Mouse (Mus musculus) c-Kit-positive CD71-negative TER-119-negative erythroid progenitor cells, embryonic 14.5 days (primary cell): Measurements from ENCODE around the gene Spred1.

ENCODE experiments used
- DNase-seq: peaks from one replicate; pipeline ENCODE4 v3.0.0-alpha.2; 2013; ENCODE audit warnings: low read depth

The Spred1 gene

GRCm38 (mm10) chr2:117121212-117121983 is at the start of gene Spred1:
Gene Spred1 (plus strand): TSS chr2:117121374.
- no peak for DNase-seq

- no peak for DNase-seq
These were observed 49.6 kb upstream of the Spred1 start for GRCm38 (mm10) chr2:117071596-117071995.

- no peak for DNase-seq
These were observed 42.5 kb upstream of the Spred1 start for GRCm38 (mm10) chr2:117078711-117079110.

- no peak for DNase-seq
These were observed 41.6 kb upstream of the Spred1 start for GRCm38 (mm10) chr2:117079621-117080020.

- no peak for DNase-seq
These were observed 35.0 kb upstream of the Spred1 start for GRCm38 (mm10) chr2:117086002-117086765.

- no peak for DNase-seq
These were observed 34.3 kb upstream of the Spred1 start for GRCm38 (mm10) chr2:117086766-117087457.

- DNase-seq: no peak
These were observed 33.7 kb upstream of the Spred1 start for GRCm38 (mm10) chr2:117087458-117087820.

GRCm38 (mm10) chr2:117089482-117089881 is 31.7 kb upstream of the Spred1 start:
- DNase-seq: no peak

- DNase-seq: no peak
These were observed 31.1 kb upstream of the Spred1 start for GRCm38 (mm10) chr2:117090061-117090460.

GRCm38 (mm10) chr2:117092946-117093401 is 28.2 kb upstream of the Spred1 start:
- DNase-seq: no peak

GRCm38 (mm10) chr2:117095491-117095890 is 25.7 kb upstream of the Spred1 start:
- no peak for DNase-seq

- no peak for DNase-seq
These were observed 23.9 kb upstream of the Spred1 start for GRCm38 (mm10) chr2:117097305-117097704.

GRCm38 (mm10) chr2:117099316-117099715 is 21.9 kb upstream of the Spred1 start:
- no peak for DNase-seq

- DNase-seq: no peak
These were observed 17.7 kb upstream of the Spred1 start for GRCm38 (mm10) chr2:117103461-117103860.

- no peak for DNase-seq
These were observed 15.8 kb upstream of the Spred1 start for GRCm38 (mm10) chr2:117105407-117105806.

GRCm38 (mm10) chr2:117108059-117108458 is 13.1 kb upstream of the Spred1 start:
- DNase-seq: no peak

- DNase-seq: no peak
These were observed 11.9 kb upstream of the Spred1 start for GRCm38 (mm10) chr2:117109296-117109695.

- no peak for DNase-seq
These were observed 10.8 kb upstream of the Spred1 start for GRCm38 (mm10) chr2:117110355-117110866.

- no peak for DNase-seq
These were observed 7.9 kb upstream of the Spred1 start for GRCm38 (mm10) chr2:117113262-117113661.

- DNase-seq: no peak
These were observed 7.4 kb upstream of the Spred1 start for GRCm38 (mm10) chr2:117113762-117114161.

- DNase-seq: no peak
These were observed 2.7 kb upstream of the Spred1 start for GRCm38 (mm10) chr2:117118516-117118915.
